ENCODE assay signal across 1 mouse cellular context in the genomic region with DNA sequence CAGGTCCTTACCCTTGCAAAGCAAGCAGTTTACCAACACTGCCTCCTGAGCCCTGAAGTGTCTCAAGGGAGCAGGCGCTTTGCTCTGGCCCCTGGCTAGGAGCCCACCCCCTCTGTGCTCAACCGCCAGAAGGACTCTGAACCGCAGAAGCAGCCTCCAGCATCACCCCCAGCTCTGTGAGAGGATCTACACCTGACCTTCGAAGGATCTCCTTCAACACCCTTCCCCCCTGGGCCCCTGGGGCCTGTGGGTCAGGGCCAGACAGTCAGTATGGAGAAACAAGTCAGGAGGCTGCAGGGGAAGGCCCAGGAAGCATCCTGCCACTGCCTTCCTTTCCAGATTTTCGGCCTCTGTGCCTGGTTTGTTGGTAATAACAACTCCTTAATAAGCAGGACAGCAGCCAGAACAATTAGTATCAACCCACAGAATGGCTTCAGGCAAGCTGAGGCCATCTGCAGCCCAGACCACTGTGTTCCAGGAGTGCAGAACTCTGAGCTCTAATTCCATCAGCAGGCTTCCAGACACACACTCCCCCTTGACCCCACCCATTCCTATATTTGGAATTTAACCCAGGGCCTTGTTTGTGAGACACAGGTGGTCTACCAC.
TF ChIP-seq lines count a peak whose summit lies in the region.

No protein-coding gene starts in this region.

TF ChIP-seq in CH12.LX, 34 proteins besides CTCF, POLR2A, EP300 and RAD21:
- TF ChIP-seq PAX5 (IDR thresholded peaks at IDR 0.05; ENCODE audit: low read length) (no peak), NELFE (IDR thresholded peaks at IDR 0.05; ENCODE audit: low read depth, low read length) (no peak), E2F4 (IDR thresholded peaks at IDR 0.05; ENCODE audit: insufficient replicate concordance, low read depth, low read length) (no peak), CHD1 (IDR thresholded peaks at IDR 0.05; ENCODE audit: low read depth, low read length) (no peak), MEF2A (IDR thresholded peaks at IDR 0.05; ENCODE audit: borderline replicate concordance, low read depth, low read length) (no peak; the same call in 1 of the 2 replicates), ZKSCAN1 (IDR thresholded peaks at IDR 0.05; ENCODE audit: borderline replicate concordance, low read depth, low read length) (no peak), USF1 (IDR thresholded peaks at IDR 0.05; ENCODE audit: low read depth, low read length) (no peak), USF2 (conservative IDR thresholded peaks at IDR 0.05; ENCODE audit: low read depth, low read length) (no peak), GABPA (IDR thresholded peaks at IDR 0.05; ENCODE audit: insufficient replicate concordance, low read depth, low read length) (no peak), TBP (conservative IDR thresholded peaks at IDR 0.05; ENCODE audit: low read depth, low read length) (no peak), POLR2AphosphoS2 (IDR thresholded peaks at IDR 0.05; ENCODE audit: low read depth, low read length) (no peak), ETS1 (conservative IDR thresholded peaks at IDR 0.05; ENCODE audit: low read depth, low read length) (peak; percentile 23; the same call in 1 of the 2 replicates), MAZ (IDR thresholded peaks at IDR 0.05; ENCODE audit: low read depth, low read length) (0 out of 2 replicates have a peak, but pooled peaks have one; percentile 12), TCF12 (IDR thresholded peaks at IDR 0.05; ENCODE audit: low read depth, low read length) (peak; percentile 27; the same call in 1 of the 2 replicates), SIN3A (IDR thresholded peaks at IDR 0.05; ENCODE audit: low read length) (no peak)
